Mouse (Mus musculus) megakaryocyte-erythroid progenitor cell, adult 5-6 weeks (primary cell): ENCODE measurements around the gene Dact3. TPM values are rescaled to one million over a fixed set of nuclear protein-coding genes. Genes with fewer than 3 reads are reported as not detected.
A peak's percentile ranks its signal among the peaks of the same experiment; 100 is the strongest.

ENCODE experiments used
- ATAC-seq: replicated peaks from 2 replicates; pipeline ENCODE4 v1.8.0; 2016; ENCODE audit warnings: mild to moderate bottlenecking, inconsistent platforms; ENCODE audit not compliant: severe bottlenecking, poor library complexity, low FRiP score, low TSS enrichment
- total RNA-seq, 2 experiments: library from RNA; stranded (forward) in 1 of 2; stranded (reverse) in 1 of 2; fragments of 200-1000, 215-1000 nt in 1 of 2; fragments of >200 nt in 1 of 2; fragmentation: Nextera tagmentation in 1 of 2; gene quantifications; 2 replicates each; pipeline ENCODE4 v1.2.3; 2014 to 2017

The Dact3 gene
- total RNA-seq, 2 experiments from 2014 or later, result 0.75 TPM; not detected in 1

DNA sequence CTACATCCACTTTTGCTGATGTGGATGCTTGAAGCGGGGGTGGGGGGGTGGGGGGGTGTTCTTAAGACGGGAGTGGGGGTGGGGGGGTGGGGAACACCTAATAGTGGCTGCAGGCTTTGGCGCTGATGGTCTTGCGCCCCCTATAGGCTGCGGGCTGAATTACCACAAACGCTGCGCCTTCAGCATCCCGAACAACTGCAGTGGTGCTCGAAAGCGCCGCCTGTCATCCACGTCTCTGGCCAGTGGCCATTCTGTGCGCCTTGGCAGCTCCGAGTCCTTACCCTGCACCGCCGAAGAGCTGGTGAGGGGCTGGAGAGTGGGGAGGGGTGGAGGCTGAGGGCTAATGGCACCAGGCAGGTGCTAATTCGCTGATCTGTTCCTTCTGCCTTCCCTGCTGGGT is 26.5 kb upstream of the Dact3 start:
- no peak for ATAC-seq

DNA sequence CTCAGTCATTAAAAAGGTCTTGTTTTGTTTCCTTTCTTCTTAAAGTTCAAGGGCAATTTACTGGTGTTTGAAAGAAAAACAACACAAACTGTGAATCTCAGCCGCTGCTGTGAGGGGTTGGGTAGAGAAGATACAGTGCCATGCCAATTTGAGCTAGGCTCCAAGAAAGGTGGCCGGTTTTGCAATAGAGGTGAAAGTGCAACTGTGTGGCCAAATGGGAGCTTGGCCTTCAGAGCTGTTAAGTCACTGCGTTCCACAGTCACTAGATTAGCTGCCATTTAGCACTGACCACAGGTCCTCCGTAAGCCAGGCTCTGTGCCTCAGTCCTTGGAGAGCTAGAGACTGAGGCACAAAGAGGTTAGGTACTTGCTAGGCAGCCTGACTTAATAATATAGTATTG is 23.5 kb upstream of the Dact3 start:
- ATAC-seq, result no peak

GRCm38 (mm10) chr7:16853302-16853831 is 21.8 kb upstream of the Dact3 start:
- ATAC-seq, result no peak

- ATAC-seq, result peak; percentile 69
Measured at GRCm38 (mm10) chr7:16858336-16858735, 16.8 kb upstream of the Dact3 start.

DNA sequence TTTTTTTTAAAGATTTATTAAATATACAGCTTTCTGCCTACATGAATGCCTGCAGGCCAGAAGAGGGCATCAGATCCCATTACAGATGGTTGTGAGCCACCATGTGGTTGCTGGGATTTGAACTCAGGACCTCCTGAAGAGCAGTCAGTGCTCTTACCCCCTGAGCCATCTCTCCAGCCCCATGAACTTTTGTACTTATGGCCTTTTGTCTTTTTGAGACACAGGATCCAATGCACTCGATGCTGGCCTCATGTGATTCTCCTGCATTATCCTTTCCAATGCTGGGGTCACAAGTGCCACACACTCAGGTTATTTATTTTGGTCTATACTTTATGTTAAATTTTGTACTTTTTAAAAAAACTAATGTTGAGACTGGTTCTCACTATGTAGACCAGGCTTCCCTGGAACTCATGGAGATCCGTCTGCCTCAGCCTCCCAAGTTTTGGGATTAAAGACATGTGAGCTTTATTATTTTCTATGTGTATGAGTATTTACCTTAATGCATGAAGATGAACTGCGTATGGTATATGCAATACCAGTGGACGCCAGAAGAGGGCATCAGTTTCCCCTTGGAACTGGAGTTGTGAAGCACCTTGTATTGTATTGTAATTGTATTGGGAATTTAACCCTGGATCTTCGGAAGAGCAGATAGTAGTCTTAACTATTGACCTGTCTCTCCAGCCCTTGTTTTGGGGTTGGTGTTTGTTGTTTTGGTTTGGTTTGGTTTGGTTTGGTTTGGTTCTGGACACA is 15.0 kb upstream of the Dact3 start:
- 0 out of 2 replicates have a peak, but pooled peaks have one; percentile 43 for ATAC-seq

GRCm38 (mm10) chr7:16867488-16867887 is 7.6 kb upstream of the Dact3 start:
- no peak for ATAC-seq

GRCm38 (mm10) chr7:16869497-16869896 is 5.6 kb upstream of the Dact3 start:
- ATAC-seq, result no peak

GRCm38 (mm10) chr7:16871600-16871999 is 3.5 kb upstream of the Dact3 start:
- no peak for ATAC-seq

DNA sequence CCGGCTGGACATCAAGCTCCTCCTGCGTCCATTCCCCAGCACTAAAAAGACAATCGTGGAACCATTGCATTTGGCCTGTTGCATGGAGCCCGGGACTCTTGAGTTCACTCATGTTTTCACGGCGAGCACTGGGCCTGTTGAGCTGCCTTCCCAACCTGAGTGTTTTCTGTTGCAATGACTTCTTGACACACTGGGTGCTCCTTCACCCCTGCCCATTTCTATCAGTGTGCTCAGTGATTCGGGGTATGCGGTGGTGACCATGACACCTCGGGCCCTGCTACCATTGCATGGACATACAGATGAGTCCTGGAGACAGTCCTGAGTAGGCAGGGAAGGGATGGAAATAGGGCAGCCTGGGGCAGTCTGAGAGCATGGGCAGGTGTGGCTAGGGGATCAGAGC is 2.6 kb upstream of the Dact3 start:
- ATAC-seq, result no peak

- ATAC-seq, result no peak
Measured at GRCm38 (mm10) chr7:16873392-16873791, 1.7 kb upstream of the Dact3 start.

GRCm38 (mm10) chr7:16874190-16874589 is 927 bp upstream of the Dact3 start:
- ATAC-seq, result peak; percentile 64

GRCm38 (mm10) chr7:16874756-16875309 is 284 bp upstream of the Dact3 start:
- peak; percentile 92 for ATAC-seq

DNA sequence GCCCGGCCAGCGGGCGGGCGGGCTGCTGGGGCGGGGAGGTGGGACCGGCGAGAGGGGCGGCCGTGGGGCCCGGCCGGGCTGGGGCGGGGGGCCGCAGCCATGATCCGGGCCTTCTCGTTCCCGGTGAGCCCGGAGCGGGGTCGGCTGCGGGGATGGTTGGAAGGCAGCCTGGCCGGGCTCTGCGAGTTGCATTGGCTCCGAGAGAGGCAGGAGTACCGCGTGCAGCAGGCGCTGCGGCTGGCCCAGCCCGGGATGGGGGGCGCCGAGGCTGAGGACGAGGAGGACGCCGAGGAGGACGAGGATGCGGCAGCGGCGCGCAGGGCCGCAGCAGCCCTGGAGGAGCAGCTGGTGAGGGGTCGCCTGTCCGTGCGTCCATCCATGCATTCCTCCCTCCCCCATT is 209 bp downstream of the Dact3 start:
- no peak for ATAC-seq

GRCm38 (mm10) chr7:16876006-16876405 is 889 bp downstream of the Dact3 start:
- ATAC-seq, result no peak

DNA sequence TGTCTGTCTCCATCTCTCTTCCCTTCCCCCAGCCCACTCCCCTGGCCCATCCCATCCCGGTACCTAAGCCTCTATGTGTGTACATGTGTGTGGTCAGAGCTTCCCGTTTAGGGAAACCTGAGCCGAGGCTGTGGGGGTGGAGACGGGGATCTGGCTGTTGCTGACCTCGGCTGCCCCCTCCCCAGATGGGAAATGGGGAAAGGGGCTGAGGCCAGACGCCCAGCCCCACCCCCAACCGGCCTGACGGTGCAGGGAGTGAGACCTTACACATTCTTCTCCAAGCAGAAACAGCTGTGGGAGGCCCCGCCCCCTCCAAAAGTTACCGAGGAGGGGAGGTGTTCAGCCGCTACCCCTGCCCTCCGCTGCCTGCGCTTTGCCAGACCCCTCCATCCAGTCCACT is 1.5 kb downstream of the Dact3 start:
- ATAC-seq, result no peak

GRCm38 (mm10) chr7:16877717-16878116 is 2.6 kb downstream of the Dact3 start:
- ATAC-seq, result no peak

GRCm38 (mm10) chr7:16879796-16880547 is 4.9 kb downstream of the Dact3 start:
- ATAC-seq, result no peak

GRCm38 (mm10) chr7:16880615-16881014 is 5.5 kb downstream of the Dact3 start:
- no peak for ATAC-seq

DNA sequence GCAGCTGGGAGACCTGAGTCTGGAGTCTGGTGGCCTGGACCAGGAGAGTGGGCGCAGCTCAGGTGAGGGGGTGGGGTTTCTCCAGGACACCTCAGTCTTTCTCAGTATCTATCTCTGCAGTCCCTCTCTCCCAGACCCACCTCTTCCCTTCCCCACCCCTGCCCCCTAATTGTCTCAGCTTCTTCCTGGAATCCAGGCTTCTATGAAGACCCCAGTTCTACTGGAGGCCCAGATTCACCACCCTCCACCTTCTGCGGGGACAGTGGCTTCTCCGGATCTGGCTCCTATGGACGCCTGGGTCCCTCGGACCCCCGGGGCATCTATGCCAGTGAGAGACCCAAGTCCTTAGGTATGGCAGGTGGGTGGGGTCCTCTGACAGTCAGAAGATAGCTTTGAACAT is 8.0 kb downstream of the Dact3 start:
- ATAC-seq, result no peak

- no peak for ATAC-seq
Measured at GRCm38 (mm10) chr7:16884334-16884733, 9.2 kb downstream of the Dact3 start.
